Mouse (Mus musculus): ENCODE results near the gene Sik2. TPM values are rescaled to one million over a fixed set of nuclear protein-coding genes. Genes with fewer than 3 reads are reported as not detected.

The Sik2 gene
- polyA plus RNA-seq, 1 experiment = 0.77 TPM

DNA sequence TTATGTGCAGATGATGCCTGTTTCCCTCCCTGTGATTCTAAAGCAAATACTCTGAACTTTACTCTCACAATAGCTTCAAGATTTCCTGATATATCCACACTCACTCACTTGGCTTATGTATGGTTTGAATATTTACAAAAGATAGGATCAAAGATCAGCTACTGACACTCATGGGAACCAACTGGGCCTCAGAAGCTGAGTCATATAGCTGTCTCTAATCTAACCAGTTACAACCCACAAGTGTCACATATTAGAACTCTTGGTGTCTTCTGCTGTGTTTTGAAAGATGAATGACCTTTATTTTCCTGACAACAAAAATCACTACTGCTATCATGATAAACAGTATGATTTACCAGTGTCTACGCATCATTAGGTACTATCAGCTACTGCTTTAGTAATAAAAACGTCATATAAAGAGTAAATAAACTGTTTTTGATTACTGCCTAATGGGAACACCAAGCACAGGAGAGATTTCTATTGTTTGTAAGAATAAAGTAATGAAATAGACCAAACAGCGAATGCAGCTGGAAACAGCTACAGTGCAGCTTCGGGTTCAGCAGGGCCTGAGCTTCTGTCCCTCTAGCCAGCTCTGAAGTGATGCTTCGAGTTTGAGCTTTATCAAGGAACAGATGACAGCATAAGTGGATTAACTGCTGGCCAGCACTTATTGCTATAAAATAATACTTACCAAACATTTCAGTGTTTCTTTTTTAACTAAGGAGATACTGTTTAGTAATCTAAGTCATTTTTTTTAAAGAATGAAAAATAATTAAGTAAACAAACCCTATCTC lies 86.3 kb downstream of the Sik2 start:
- H3K9me3 ChIP-seq = no peaks in the 10 kb centered on the region
- H3K27me3 ChIP-seq (replicated peaks) = no peaks in the 10 kb centered on the region
- no peak for TF ChIP-seq GATA1 (IDR thresholded peaks at IDR 0.05; ENCODE audit: borderline replicate concordance, low read length)
- TF ChIP-seq FLI1 (IDR thresholded peaks at IDR 0.05; ENCODE audit: low read length) = no peak
- H3K4me3 ChIP-seq (replicated peaks) = no peak overlapping the region
- H3K36me3 ChIP-seq (replicated peaks; ENCODE audit: low read length) = peaks cover 2% of the 10 kb centered on the region
- H3K4me1 ChIP-seq = peaks cover 32% of the 10 kb centered on the region

DNA sequence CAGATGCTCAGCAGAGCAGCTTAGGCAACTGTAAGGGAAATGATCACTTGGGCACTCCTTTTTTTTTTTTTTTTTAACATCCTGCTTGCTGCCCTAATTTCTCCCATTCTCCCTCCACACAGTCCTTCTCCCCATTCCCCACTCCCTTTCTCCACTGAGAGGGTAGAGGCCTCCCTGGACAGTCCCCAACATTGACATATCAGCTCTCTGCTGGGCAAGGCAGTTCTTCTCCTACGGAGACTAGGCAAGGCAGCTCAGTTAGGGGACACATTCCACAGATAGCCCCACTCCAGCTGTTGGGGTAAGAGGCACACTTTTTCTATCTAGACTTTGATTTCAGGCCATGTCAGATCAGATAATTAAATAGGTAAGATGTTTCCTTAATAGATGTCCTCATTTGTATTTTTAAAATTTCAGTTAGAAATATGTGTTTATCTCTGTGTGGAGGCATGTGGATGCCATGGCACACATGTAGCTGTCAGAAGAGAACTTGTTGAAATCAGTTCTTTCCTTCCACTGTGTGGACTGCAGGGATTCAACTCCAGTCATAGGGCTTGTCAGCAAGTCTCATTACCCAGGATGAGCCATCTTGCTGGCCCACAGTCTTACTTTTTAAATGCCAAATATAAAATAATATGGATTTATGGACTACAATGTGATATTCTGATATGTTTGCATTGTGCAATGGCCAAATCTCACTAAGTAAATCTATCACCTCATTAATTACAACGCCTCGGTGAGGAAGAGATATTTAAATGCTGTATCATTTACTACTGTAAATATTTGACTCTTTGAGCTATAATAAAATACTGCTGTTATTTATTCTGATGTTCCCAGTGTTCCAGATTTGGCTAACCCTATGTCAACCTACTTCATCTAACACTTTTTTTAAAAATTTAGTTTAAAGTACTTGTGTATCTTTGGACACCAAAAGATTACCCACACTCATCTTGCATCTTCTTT lies 87.7 kb downstream of the Sik2 start:
- no peak for TF ChIP-seq GATA1 (IDR thresholded peaks at IDR 0.05; ENCODE audit: borderline replicate concordance, low read length)
- no peak for TF ChIP-seq FLI1 (IDR thresholded peaks at IDR 0.05; ENCODE audit: low read length)
- Histone ChIP-seq H3K4me1 (peaks cover 31% of the 10 kb centered on the region), H3K4me3 (replicated peaks) (no peak overlapping the region)

DNA sequence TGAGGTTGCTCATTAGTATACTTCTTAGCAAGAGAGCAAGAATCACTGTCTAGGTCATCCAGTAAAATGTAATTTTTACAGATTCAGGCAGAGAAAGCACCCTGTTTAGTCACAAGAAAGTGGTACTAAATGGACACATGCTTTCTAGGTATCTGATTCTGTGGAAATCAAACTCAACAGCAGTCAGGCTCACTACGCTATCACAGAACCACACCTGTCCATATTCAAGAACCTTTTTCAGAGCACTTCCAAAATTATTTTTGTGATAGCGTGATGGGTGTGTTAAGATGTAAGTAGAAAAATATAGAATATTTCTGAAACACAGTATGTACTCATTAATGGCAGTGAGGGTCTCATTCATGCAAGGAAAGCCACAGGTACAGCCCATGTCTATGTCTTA lies 89.3 kb downstream of the Sik2 start:
- no peaks in the 10 kb centered on the region for H3K9me3 ChIP-seq
- TF ChIP-seq FLI1 (IDR thresholded peaks at IDR 0.05; ENCODE audit: low read length) (no peak), GATA1 (IDR thresholded peaks at IDR 0.05; ENCODE audit: borderline replicate concordance, low read length) (no peak)
- no peak overlapping the region for H3K4me3 ChIP-seq (replicated peaks)
- H3K27me3 ChIP-seq (replicated peaks) = no peaks in the 10 kb centered on the region
- peaks cover 23% of the 10 kb centered on the region for H3K4me1 ChIP-seq
- H3K36me3 ChIP-seq (replicated peaks; ENCODE audit: low read length) = peaks cover 20% of the 10 kb centered on the region

More for the DNA sequence above, 87.7 kb downstream of the Sik2 start:
- Histone ChIP-seq H3K9me3 (no peaks in the 10 kb centered on the region), H3K36me3 (replicated peaks; ENCODE audit: low read length) (peaks cover 5% of the 10 kb centered on the region), H3K27me3 (replicated peaks) (no peaks in the 10 kb centered on the region)

GRCm38 (mm10) chr9:50918131-50918530 lies 90.7 kb downstream of the Sik2 start:
- Histone ChIP-seq H3K36me3 (replicated peaks; ENCODE audit: low read length) (peaks cover 34% of the 10 kb centered on the region), H3K4me3 (replicated peaks) (no peak overlapping the region), H3K27me3 (replicated peaks) (no peaks in the 10 kb centered on the region), H3K4me1 (peaks cover 14% of the 10 kb centered on the region), H3K9me3 (no peaks in the 10 kb centered on the region)
- TF ChIP-seq FLI1 (IDR thresholded peaks at IDR 0.05; ENCODE audit: low read length) (no peak), GATA1 (IDR thresholded peaks at IDR 0.05; ENCODE audit: borderline replicate concordance, low read length) (no peak)

DNA sequence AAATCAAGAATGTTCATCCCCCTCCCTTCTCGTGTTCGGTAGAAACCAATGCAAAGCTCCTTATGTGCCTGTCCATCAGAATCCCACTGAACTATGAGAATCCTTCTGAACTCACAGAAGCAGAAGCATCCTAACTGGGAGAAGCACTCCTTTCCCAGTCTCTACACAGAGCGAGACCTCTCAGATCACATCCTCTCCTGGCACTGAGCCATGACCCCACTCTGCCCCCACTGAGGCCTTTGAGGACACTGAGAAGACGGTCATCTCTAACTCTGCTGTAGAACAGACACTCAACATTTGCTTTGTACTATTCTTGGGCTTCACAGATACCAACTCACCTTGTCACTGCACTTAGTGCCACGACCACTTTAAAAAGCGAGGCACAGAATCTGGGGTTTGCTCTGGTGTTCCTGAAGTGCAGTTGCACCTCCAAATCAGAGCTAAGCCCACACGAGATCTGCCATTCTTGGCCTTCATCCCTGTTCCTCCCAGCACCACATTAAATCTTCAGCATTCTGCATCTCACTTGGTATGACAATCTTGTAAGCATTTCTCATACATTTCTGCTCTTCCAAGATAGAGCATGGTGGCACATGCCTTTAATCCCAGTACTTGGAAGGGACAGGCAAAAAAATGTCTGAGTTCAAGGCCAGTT lies 96.9 kb downstream of the Sik2 start:
- no peak overlapping the region for H3K4me3 ChIP-seq (replicated peaks)
- TF ChIP-seq FLI1 (IDR thresholded peaks at IDR 0.05; ENCODE audit: low read length) = no peak
- TF ChIP-seq GATA1 (IDR thresholded peaks at IDR 0.05; ENCODE audit: borderline replicate concordance, low read length) = no peak

GRCm38 (mm10) chr9:50905321-50905720 lies 103.6 kb downstream of the Sik2 start:
- Histone ChIP-seq H3K9me3 (no peaks in the 10 kb centered on the region), H3K27me3 (replicated peaks) (no peaks in the 10 kb centered on the region), H3K4me1 (peaks cover 70% of the 10 kb centered on the region), H3K4me3 (replicated peaks) (no peak overlapping the region), H3K36me3 (replicated peaks; ENCODE audit: low read length) (peaks cover 66% of the 10 kb centered on the region)
- TF ChIP-seq FLI1 (IDR thresholded peaks at IDR 0.05; ENCODE audit: low read length) (no peak), GATA1 (IDR thresholded peaks at IDR 0.05; ENCODE audit: borderline replicate concordance, low read length) (no peak)

More for the DNA sequence above, 96.9 kb downstream of the Sik2 start:
- Histone ChIP-seq H3K27me3 (replicated peaks) (no peaks in the 10 kb centered on the region), H3K36me3 (replicated peaks; ENCODE audit: low read length) (peaks cover 90% of the 10 kb centered on the region), H3K4me1 (peaks cover 13% of the 10 kb centered on the region), H3K9me3 (no peaks in the 10 kb centered on the region)

GRCm38 (mm10) chr9:50904196-50904847 lies 104.6 kb downstream of the Sik2 start:
- Histone ChIP-seq H3K27me3 (replicated peaks) (no peaks in the 10 kb centered on the region), H3K9me3 (no peaks in the 10 kb centered on the region), H3K36me3 (replicated peaks; ENCODE audit: low read length) (peaks cover 65% of the 10 kb centered on the region)

GRCm38 (mm10) chr9:50900026-50900920 lies 108.6 kb downstream of the Sik2 start:
- H3K36me3 ChIP-seq (replicated peaks; ENCODE audit: low read length) = peaks cover 75% of the 10 kb centered on the region
- no peaks in the 10 kb centered on the region for H3K9me3 ChIP-seq
- no peak overlapping the region for H3K4me3 ChIP-seq (replicated peaks)
- no peaks in the 10 kb centered on the region for H3K27me3 ChIP-seq (replicated peaks)
- no peak for TF ChIP-seq FLI1 (IDR thresholded peaks at IDR 0.05; ENCODE audit: low read length)
- TF ChIP-seq GATA1 (IDR thresholded peaks at IDR 0.05; ENCODE audit: borderline replicate concordance, low read length) = no peak
- H3K4me1 ChIP-seq = peaks cover 51% of the 10 kb centered on the region

More at GRCm38 (mm10) chr9:50904196-50904847, 104.6 kb downstream of the Sik2 start:
- Histone ChIP-seq H3K4me1 (peaks cover 74% of the 10 kb centered on the region), H3K4me3 (replicated peaks) (peak overlapping the region; percentile 81)
- TF ChIP-seq FLI1 (IDR thresholded peaks at IDR 0.05; ENCODE audit: low read length) (no peak), GATA1 (IDR thresholded peaks at IDR 0.05; ENCODE audit: borderline replicate concordance, low read length) (no peak)
